Mouse (Mus musculus): Measurements from ENCODE around the gene Icos. TPM values are rescaled to one million over a fixed set of nuclear protein-coding genes. Genes with fewer than 3 reads are reported as not detected.

The Icos gene
- 0.13 TPM in 1 of 2 replicates, not detected in the other for polyA plus RNA-seq (2014; fragmentation: Nextera tagmentation; extraction: Ambion mirVana)

DNA sequence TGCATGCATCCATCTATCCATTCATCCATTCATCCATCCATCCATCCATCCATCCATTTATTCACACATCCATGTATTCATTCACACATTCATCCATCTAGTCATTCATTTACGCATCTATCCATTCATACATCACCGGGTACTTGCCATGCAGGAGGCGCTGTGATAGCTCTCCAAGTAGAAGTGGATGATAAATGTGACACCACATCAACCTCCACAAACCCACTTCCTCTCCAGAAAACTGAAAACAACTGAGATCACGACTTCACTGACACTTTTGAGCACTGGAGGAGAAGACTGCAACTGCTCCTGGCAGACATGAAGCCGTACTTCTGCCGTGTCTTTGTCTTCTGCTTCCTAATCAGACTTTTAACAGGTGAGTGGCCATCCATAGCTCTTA, at the start of gene Icos:
Gene Icos (plus strand): TSS at position 287 of the 400 bp plus-strand sequence.
- H3K4me2 ChIP-seq (ENCODE audit: low read depth, low read length) = no peak within 1 kb of the TSS
- no peaks in the 10 kb centered on the region for H3K4me1 ChIP-seq (ENCODE audit: control insufficient read depth, insufficient read depth, low read length)
- H3K9me3 ChIP-seq (replicated peaks; ENCODE audit: control insufficient read depth, low read length) = no peaks in the 10 kb centered on the region
- no peaks in the 10 kb centered on the region for H3K36me3 ChIP-seq (replicated peaks; ENCODE audit: control insufficient read depth, insufficient read depth, low read depth, low read length)
- no peak for DNase-seq (ENCODE audit: low spot score)
- 83% methylated on average over 6 of the region's 6 CpGs for WGBS
- H3K27ac ChIP-seq (replicated peaks; ENCODE audit: low read depth, low read length) = no peak within 1 kb of the TSS
- no peak within 1 kb of the TSS for H3K9ac ChIP-seq (replicated peaks; ENCODE audit: low read length)
- no peak for ATAC-seq (replicated peaks; ENCODE audit: insufficient number of reproducible peaks, low FRiP score, low TSS enrichment, low read depth)
- no peak within 1 kb of the TSS for H3K4me3 ChIP-seq (ENCODE audit: low read depth, low read length)
- no peaks in the 10 kb centered on the region for H3K27me3 ChIP-seq (ENCODE audit: control insufficient read depth, insufficient read depth, low read length)

GRCm38 (mm10) chr1:60929036-60929435, 48.7 kb upstream of the Icos start:
- no peak for ATAC-seq (replicated peaks; ENCODE audit: insufficient number of reproducible peaks, low FRiP score, low TSS enrichment, low read depth)
- DNase-seq (ENCODE audit: low spot score) = no peak
- Histone ChIP-seq H3K36me3 (replicated peaks; ENCODE audit: control insufficient read depth, insufficient read depth, low read depth, low read length) (no peaks in the 10 kb centered on the region), H3K4me1 (ENCODE audit: control insufficient read depth, insufficient read depth, low read length) (no peaks in the 10 kb centered on the region), H3K4me2 (ENCODE audit: low read depth, low read length) (no peak overlapping the region), H3K4me3 (ENCODE audit: low read depth, low read length) (no peak overlapping the region), H3K27me3 (ENCODE audit: control insufficient read depth, insufficient read depth, low read length) (no peaks in the 10 kb centered on the region), H3K9ac (replicated peaks; ENCODE audit: low read length) (no peak overlapping the region), H3K9me3 (replicated peaks; ENCODE audit: control insufficient read depth, low read length) (no peaks in the 10 kb centered on the region), H3K27ac (replicated peaks; ENCODE audit: low read depth, low read length) (no peak overlapping the region)
- WGBS = 89% methylated on average over 3 of the region's 3 CpGs

GRCm38 (mm10) chr1:60930397-60930796, 47.3 kb upstream of the Icos start:
- Histone ChIP-seq H3K4me1 (ENCODE audit: control insufficient read depth, insufficient read depth, low read length) (no peaks in the 10 kb centered on the region), H3K9me3 (replicated peaks; ENCODE audit: control insufficient read depth, low read length) (no peaks in the 10 kb centered on the region), H3K4me3 (ENCODE audit: low read depth, low read length) (no peak overlapping the region), H3K36me3 (replicated peaks; ENCODE audit: control insufficient read depth, insufficient read depth, low read depth, low read length) (no peaks in the 10 kb centered on the region), H3K4me2 (ENCODE audit: low read depth, low read length) (no peak overlapping the region), H3K27ac (replicated peaks; ENCODE audit: low read depth, low read length) (no peak overlapping the region), H3K27me3 (ENCODE audit: control insufficient read depth, insufficient read depth, low read length) (no peaks in the 10 kb centered on the region), H3K9ac (replicated peaks; ENCODE audit: low read length) (no peak overlapping the region)
- ATAC-seq (replicated peaks; ENCODE audit: insufficient number of reproducible peaks, low FRiP score, low TSS enrichment, low read depth) = no peak
- no peak for DNase-seq (ENCODE audit: low spot score)
- 81% methylated on average over 7 of the region's 7 CpGs for WGBS

GRCm38 (mm10) chr1:60935968-60936581, 41.7 kb upstream of the Icos start:
- Histone ChIP-seq H3K27me3 (ENCODE audit: control insufficient read depth, insufficient read depth, low read length) (no peaks in the 10 kb centered on the region), H3K9ac (replicated peaks; ENCODE audit: low read length) (no peak overlapping the region), H3K4me3 (ENCODE audit: low read depth, low read length) (no peak overlapping the region), H3K36me3 (replicated peaks; ENCODE audit: control insufficient read depth, insufficient read depth, low read depth, low read length) (no peaks in the 10 kb centered on the region), H3K9me3 (replicated peaks; ENCODE audit: control insufficient read depth, low read length) (no peaks in the 10 kb centered on the region), H3K4me1 (ENCODE audit: control insufficient read depth, insufficient read depth, low read length) (no peaks in the 10 kb centered on the region), H3K27ac (replicated peaks; ENCODE audit: low read depth, low read length) (no peak overlapping the region), H3K4me2 (ENCODE audit: low read depth, low read length) (no peak overlapping the region)
- no peak for ATAC-seq (replicated peaks; ENCODE audit: insufficient number of reproducible peaks, low FRiP score, low TSS enrichment, low read depth)
- DNase-seq (ENCODE audit: low spot score) = no peak
- 63% methylated on average over 8 of the region's 8 CpGs for WGBS

GRCm38 (mm10) chr1:60936963-60937711, 40.6 kb upstream of the Icos start:
- no peaks in the 10 kb centered on the region for H3K9me3 ChIP-seq (replicated peaks; ENCODE audit: control insufficient read depth, low read length)
- WGBS = 71% methylated on average over 6 of the region's 6 CpGs
- DNase-seq (ENCODE audit: low spot score) (no peak), ATAC-seq (replicated peaks; ENCODE audit: insufficient number of reproducible peaks, low FRiP score, low TSS enrichment, low read depth) (no peak)
- no peaks in the 10 kb centered on the region for H3K4me1 ChIP-seq (ENCODE audit: control insufficient read depth, insufficient read depth, low read length)
- H3K4me3 ChIP-seq (ENCODE audit: low read depth, low read length) = no peak overlapping the region
- H3K4me2 ChIP-seq (ENCODE audit: low read depth, low read length) = no peak overlapping the region
- no peak overlapping the region for H3K27ac ChIP-seq (replicated peaks; ENCODE audit: low read depth, low read length)
- H3K27me3 ChIP-seq (ENCODE audit: control insufficient read depth, insufficient read depth, low read length) = no peaks in the 10 kb centered on the region
- no peaks in the 10 kb centered on the region for H3K36me3 ChIP-seq (replicated peaks; ENCODE audit: control insufficient read depth, insufficient read depth, low read depth, low read length)
- no peak overlapping the region for H3K9ac ChIP-seq (replicated peaks; ENCODE audit: low read length)

DNA sequence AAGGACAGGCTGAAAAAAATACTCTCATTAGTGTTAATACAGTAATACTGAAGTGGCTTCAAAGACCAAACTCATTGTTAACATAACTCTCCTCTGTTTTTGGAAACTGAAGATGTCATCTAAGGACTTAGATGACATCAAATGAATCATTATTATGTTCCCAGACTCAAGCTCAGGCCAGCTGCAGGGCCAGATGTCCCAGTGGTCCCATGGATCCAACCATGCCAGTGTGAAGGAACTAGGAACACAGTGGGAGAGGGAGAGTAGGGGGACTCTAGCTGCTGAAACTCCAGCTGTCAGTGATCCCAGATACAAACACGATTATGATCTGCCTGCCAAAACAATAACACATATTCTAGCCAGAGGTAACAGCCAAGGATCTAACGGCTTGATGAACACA, 39.5 kb upstream of the Icos start:
- no peak for ATAC-seq (replicated peaks; ENCODE audit: insufficient number of reproducible peaks, low FRiP score, low TSS enrichment, low read depth)
- H3K4me1 ChIP-seq (ENCODE audit: control insufficient read depth, insufficient read depth, low read length) = no peaks in the 10 kb centered on the region
- H3K4me3 ChIP-seq (ENCODE audit: low read depth, low read length) = no peak overlapping the region
- H3K9ac ChIP-seq (replicated peaks; ENCODE audit: low read length) = no peak overlapping the region
- no peak overlapping the region for H3K4me2 ChIP-seq (ENCODE audit: low read depth, low read length)
- no peaks in the 10 kb centered on the region for H3K9me3 ChIP-seq (replicated peaks; ENCODE audit: control insufficient read depth, low read length)
- WGBS = 87% methylated on average over 2 of the region's 2 CpGs
- H3K27ac ChIP-seq (replicated peaks; ENCODE audit: low read depth, low read length) = no peak overlapping the region
- no peaks in the 10 kb centered on the region for H3K36me3 ChIP-seq (replicated peaks; ENCODE audit: control insufficient read depth, insufficient read depth, low read depth, low read length)
- H3K27me3 ChIP-seq (ENCODE audit: control insufficient read depth, insufficient read depth, low read length) = no peaks in the 10 kb centered on the region
- no peak for DNase-seq (ENCODE audit: low spot score)

- H3K27me3 ChIP-seq (ENCODE audit: control insufficient read depth, insufficient read depth, low read length) = no peaks in the 10 kb centered on the region
- no peak overlapping the region for H3K4me3 ChIP-seq (ENCODE audit: low read depth, low read length)
- no peak for DNase-seq (ENCODE audit: low spot score)
- H3K9ac ChIP-seq (replicated peaks; ENCODE audit: low read length) = no peak overlapping the region
- no peaks in the 10 kb centered on the region for H3K4me1 ChIP-seq (ENCODE audit: control insufficient read depth, insufficient read depth, low read length)
- no peak overlapping the region for H3K4me2 ChIP-seq (ENCODE audit: low read depth, low read length)
- H3K27ac ChIP-seq (replicated peaks; ENCODE audit: low read depth, low read length) = no peak overlapping the region
- no peaks in the 10 kb centered on the region for H3K9me3 ChIP-seq (replicated peaks; ENCODE audit: control insufficient read depth, low read length)
- ATAC-seq (replicated peaks; ENCODE audit: insufficient number of reproducible peaks, low FRiP score, low TSS enrichment, low read depth) = no peak
- no peaks in the 10 kb centered on the region for H3K36me3 ChIP-seq (replicated peaks; ENCODE audit: control insufficient read depth, insufficient read depth, low read depth, low read length)
- WGBS = 78% methylated on average over 5 of the region's 5 CpGs
These were observed 38.8 kb upstream of the Icos start for GRCm38 (mm10) chr1:60938974-60939373.

GRCm38 (mm10) chr1:60940023-60940422, 37.7 kb upstream of the Icos start:
- Histone ChIP-seq H3K4me3 (ENCODE audit: low read depth, low read length) (no peak overlapping the region), H3K27ac (replicated peaks; ENCODE audit: low read depth, low read length) (no peak overlapping the region), H3K4me1 (ENCODE audit: control insufficient read depth, insufficient read depth, low read length) (no peaks in the 10 kb centered on the region), H3K27me3 (ENCODE audit: control insufficient read depth, insufficient read depth, low read length) (no peaks in the 10 kb centered on the region), H3K36me3 (replicated peaks; ENCODE audit: control insufficient read depth, insufficient read depth, low read depth, low read length) (no peaks in the 10 kb centered on the region), H3K4me2 (ENCODE audit: low read depth, low read length) (no peak overlapping the region), H3K9ac (replicated peaks; ENCODE audit: low read length) (no peak overlapping the region), H3K9me3 (replicated peaks; ENCODE audit: control insufficient read depth, low read length) (no peaks in the 10 kb centered on the region)
- DNase-seq (ENCODE audit: low spot score) (no peak), ATAC-seq (replicated peaks; ENCODE audit: insufficient number of reproducible peaks, low FRiP score, low TSS enrichment, low read depth) (no peak)
- WGBS = 78% methylated on average over 3 of the region's 3 CpGs

All from embryonic facial prominence, embryonic 11.5 days (tissue).